Mouse (Mus musculus) liver, embryonic 11.5 days (tissue): ENCODE results near the gene Diras2. TPM values are rescaled to one million over a fixed set of nuclear protein-coding genes. Genes with fewer than 3 reads are reported as not detected.

ENCODE experiments used
- ATAC-seq: fragments of 200-750 bp; cut with Nextera tagmentation; replicated peaks from 2 replicates; pipeline ENCODE4 v1.8.0; 2017; ENCODE audit warnings: moderate number of reproducible peaks, mild to moderate bottlenecking, moderate TSS enrichment, moderate library complexity; ENCODE audit not compliant: low FRiP score
- DNase-seq: peaks from one replicate; pipeline ENCODE4 v3.0.0-alpha.2; 2017; ENCODE audit warnings: low spot score
- H3K27ac ChIP-seq: fragments of 300-500 bp; sonication (generic); 2 replicates; pipeline ENCODE4 v1.5.1; 2014; ENCODE audit warnings: mild to moderate bottlenecking, low read depth, low read length, control low read depth
- H3K27me3 ChIP-seq: fragments of 300-500 bp; sonication (generic); replicated peaks from 2 replicates; pipeline ENCODE4 v1.6.1; 2014; ENCODE audit warnings: low read length, mixed read lengths; ENCODE audit not compliant: control insufficient read depth, insufficient read depth
- H3K36me3 ChIP-seq: fragments of 300-500 bp; sonication (generic); 2 replicates; pipeline ENCODE4 v1.6.1; 2014; ENCODE audit warnings: mild to moderate bottlenecking, low read length, moderate library complexity, mixed read lengths; ENCODE audit not compliant: control insufficient read depth, insufficient read depth
- H3K4me1 ChIP-seq: fragments of 300-500 bp; sonication (generic); replicated peaks from 2 replicates; pipeline ENCODE4 v1.6.1; 2014; ENCODE audit warnings: low read length, mixed read lengths; ENCODE audit not compliant: control insufficient read depth, insufficient read depth
- H3K4me2 ChIP-seq: fragments of 300-500 bp; sonication (generic); 2 replicates; pipeline ENCODE4 v1.6.1; 2014; ENCODE audit warnings: mild to moderate bottlenecking, control low read depth, moderate library complexity
- H3K4me3 ChIP-seq: fragments of 300-500 bp; sonication (generic); 2 replicates; pipeline ENCODE4 v1.5.1; 2014; ENCODE audit warnings: low read depth, low read length, control low read depth
- H3K9ac ChIP-seq: fragments of 300-500 bp; sonication (generic); 2 replicates; pipeline ENCODE4 v1.6.1; 2014; ENCODE audit warnings: low read depth, low read length, control low read depth
- H3K9me3 ChIP-seq: fragments of 300-500 bp; sonication (generic); 2 replicates; pipeline ENCODE4 v1.6.1; 2016; ENCODE audit warnings: low read length, inconsistent platforms, mixed read lengths; ENCODE audit not compliant: control insufficient read depth
- whole genome bisulfite sequencing: fragments of 180-500 bp; shearing (Covaris S2); extraction: QIAGEN DNeasy Blood & Tissue Kit; methylation state at CpG from one replicate; pipeline ENCODE4 v1.1.7; 2014; 5-methylcytosine and 5-hydroxymethylcytosine counted together
- polyA plus RNA-seq: library from polyadenylated mRNA; unstranded; fragments of >200 nt; fragmentation: Nextera tagmentation; extraction: Ambion mirVana; gene quantifications from 2 replicates; pipeline ENCODE4 v1.2.1, GENCODE M21; 2014

Diras2 gene
- polyA plus RNA-seq, 1 experiment from 2014 or later: 0.05 TPM

DNA sequence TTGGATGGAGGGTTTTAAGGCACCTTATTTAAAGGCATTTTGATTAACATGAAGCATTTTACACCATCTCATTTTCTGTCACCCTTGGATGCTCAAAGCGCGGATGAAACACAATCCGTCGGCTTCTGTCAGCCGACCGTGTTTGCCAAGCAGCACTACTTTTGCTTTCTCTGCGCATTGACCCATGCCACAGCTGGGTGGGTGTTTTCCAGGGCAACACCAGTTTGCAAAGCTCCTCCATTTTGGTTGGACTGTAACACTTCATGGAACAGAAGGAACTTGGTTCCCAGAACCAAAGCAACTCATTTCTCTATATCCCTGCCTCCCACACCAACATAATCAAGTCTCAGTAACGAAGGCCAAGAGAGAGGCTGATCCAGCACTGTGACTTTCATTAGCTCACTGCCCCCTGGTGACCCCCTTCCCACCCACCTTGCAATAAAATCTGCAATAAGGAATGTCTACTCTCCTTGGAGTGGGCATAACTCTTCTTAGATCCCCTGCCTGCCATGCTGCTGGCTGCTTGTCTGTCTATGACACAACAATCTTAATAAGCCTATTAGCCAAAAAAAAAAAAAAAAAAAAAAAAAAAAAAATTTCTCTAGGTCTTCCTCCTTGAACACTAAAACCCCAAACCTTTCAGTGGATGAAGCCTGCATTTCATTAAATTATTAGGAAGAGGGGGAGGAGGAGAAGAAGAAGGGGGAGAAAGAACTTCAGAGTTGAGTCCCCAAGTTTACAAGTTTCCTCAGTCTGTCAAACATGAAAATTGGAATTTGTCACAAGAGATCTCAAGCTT, 30.5 kb upstream of the Diras2 start:
- DNase-seq (no peak), ATAC-seq (no peak)
- H3K36me3 ChIP-seq: no peaks in the 10 kb centered on the region
- H3K9me3 ChIP-seq: no peaks in the 10 kb centered on the region
- H3K4me1 ChIP-seq: no peaks in the 10 kb centered on the region
- H3K4me2 ChIP-seq: no peak overlapping the region
- H3K4me3 ChIP-seq: no peak overlapping the region
- H3K27ac ChIP-seq: no peak overlapping the region
- 84% methylated on average over 8 of the region's 8 CpGs for WGBS
- H3K27me3 ChIP-seq: no peaks in the 10 kb centered on the region
- no peak overlapping the region for H3K9ac ChIP-seq

GRCm38 (mm10) chr13:52557421-52557820, 26.3 kb upstream of the Diras2 start:
- H3K4me2 ChIP-seq: no peak overlapping the region
- no peaks in the 10 kb centered on the region for H3K27me3 ChIP-seq
- no peak overlapping the region for H3K27ac ChIP-seq
- no peak for DNase-seq
- no peak for ATAC-seq
- H3K36me3 ChIP-seq: no peaks in the 10 kb centered on the region
- 67% methylated on average over 7 of the region's 7 CpGs for WGBS
- H3K9me3 ChIP-seq: no peaks in the 10 kb centered on the region
- H3K9ac ChIP-seq: no peak overlapping the region
- no peaks in the 10 kb centered on the region; the same call in 1 of the 2 replicates for H3K4me1 ChIP-seq
- no peak overlapping the region for H3K4me3 ChIP-seq

DNA sequence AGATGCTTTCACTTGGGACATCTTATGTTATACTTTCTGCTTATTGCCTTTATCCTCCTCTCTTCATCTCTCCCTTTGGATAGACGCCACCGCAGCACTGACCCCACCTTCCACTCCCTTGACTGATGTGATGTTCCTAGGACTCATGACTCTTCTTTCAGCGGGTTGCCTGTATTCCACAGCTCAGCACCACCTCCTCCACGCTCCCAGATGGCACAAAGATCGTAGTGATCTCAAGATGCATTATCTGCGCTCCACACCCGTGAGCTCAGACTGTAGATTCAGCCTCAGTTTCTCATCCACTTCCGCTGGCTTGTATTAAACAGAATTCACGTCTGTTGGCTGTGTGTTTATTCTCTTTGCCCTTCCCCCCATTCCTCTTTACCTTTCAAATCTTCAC, 23.6 kb upstream of the Diras2 start:
- 82% methylated on average over 9 of the region's 9 CpGs for whole genome bisulfite sequencing
- DNase-seq: no peak
- no peaks in the 10 kb centered on the region for H3K9me3 ChIP-seq
- H3K27ac ChIP-seq: no peak overlapping the region
- H3K36me3 ChIP-seq: no peaks in the 10 kb centered on the region
- ATAC-seq: no peak
- no peaks in the 10 kb centered on the region for H3K27me3 ChIP-seq
- no peak overlapping the region for H3K9ac ChIP-seq
- no peak overlapping the region for H3K4me3 ChIP-seq
- no peak overlapping the region for H3K4me2 ChIP-seq
- H3K4me1 ChIP-seq: no peaks in the 10 kb centered on the region; the same call in 1 of the 2 replicates

DNA sequence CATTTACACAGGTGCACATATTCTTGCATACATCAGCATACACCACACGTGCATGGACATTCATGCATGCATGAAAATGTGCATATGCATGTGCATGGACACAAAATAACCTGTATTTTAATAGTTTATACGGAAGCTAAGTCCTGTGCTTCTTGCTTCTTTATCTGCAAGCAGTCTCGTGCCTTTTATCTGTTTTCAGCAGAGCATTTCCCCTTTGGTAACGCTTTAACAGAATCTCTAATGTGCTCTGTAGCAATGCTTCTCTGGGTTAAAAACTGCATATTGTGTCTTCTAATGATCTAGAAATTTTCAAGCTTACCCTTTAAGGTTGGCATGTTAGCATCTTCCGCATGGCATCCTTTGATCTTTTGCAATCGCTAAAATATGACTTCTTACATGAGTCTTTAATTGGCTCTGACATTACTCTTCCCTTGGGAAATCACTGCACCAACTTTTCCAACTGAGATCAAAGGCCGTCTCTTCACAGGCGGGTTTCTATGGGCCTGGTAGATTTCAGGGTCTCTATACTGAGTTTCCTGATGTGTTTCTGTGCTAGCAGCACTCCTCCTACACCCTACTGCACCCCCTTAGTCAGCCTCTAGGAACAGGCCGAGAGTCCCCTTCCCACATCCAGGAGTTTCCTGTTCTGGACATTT, 21.9 kb upstream of the Diras2 start:
- H3K4me3 ChIP-seq: no peak overlapping the region
- H3K27me3 ChIP-seq: no peaks in the 10 kb centered on the region
- H3K9ac ChIP-seq: no peak overlapping the region
- no peak overlapping the region for H3K27ac ChIP-seq
- H3K4me2 ChIP-seq: no peak overlapping the region; the same call in 1 of the 2 replicates
- WGBS: 59% methylated on average over 9 of the region's 9 CpGs
- DNase-seq: no peak
- H3K36me3 ChIP-seq: no peaks in the 10 kb centered on the region
- H3K4me1 ChIP-seq: no peaks in the 10 kb centered on the region; the same call in 1 of the 2 replicates
- ATAC-seq: no peak
- H3K9me3 ChIP-seq: no peaks in the 10 kb centered on the region

- WGBS: 49% methylated on average over 9 of the region's 9 CpGs
- H3K27ac ChIP-seq: no peak overlapping the region
- ATAC-seq: no peak; the same call in 1 of the 2 replicates
These were observed 20.2 kb upstream of the Diras2 start for GRCm38 (mm10) chr13:52551275-52551674.

DNA sequence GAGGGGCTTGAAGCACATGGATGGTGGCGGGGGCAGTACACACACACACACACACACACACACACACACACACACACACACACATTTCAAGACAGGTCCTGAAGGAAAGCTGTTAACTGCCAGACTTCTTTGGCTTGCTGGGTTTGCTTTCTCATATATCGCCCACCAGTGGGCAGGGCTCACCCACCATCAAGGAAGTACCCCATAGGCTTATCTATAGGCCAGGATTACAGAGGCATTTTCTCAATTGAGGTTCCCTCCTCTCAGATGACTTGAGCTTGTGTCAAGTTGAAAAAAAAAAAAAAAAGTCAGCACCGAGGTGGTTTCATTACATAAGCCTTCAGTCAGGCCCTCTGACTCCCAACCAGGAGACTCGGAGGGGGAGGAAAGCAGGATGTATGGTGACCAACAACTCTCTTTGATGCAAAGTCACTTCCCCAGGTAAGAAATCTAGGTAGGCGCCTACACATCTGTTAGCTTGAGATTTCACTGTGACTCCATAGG, 19.7 kb upstream of the Diras2 start:
- ATAC-seq: no peak

More at GRCm38 (mm10) chr13:52551275-52551674, 20.2 kb upstream of the Diras2 start:
- DNase-seq: no peak
- Histone ChIP-seq H3K27me3 (no peaks in the 10 kb centered on the region), H3K9me3 (no peaks in the 10 kb centered on the region), H3K4me2 (no peak overlapping the region), H3K4me1 (no peaks in the 10 kb centered on the region; the same call in 1 of the 2 replicates), H3K36me3 (no peaks in the 10 kb centered on the region), H3K4me3 (no peak overlapping the region), H3K9ac (no peak overlapping the region)

GRCm38 (mm10) chr13:52546288-52546687, 15.2 kb upstream of the Diras2 start:
- H3K9ac ChIP-seq: no peak overlapping the region
- H3K27me3 ChIP-seq: no peaks in the 10 kb centered on the region
- no peak overlapping the region for H3K4me2 ChIP-seq
- no peaks in the 10 kb centered on the region for H3K4me1 ChIP-seq
- DNase-seq: no peak
- no peaks in the 10 kb centered on the region for H3K36me3 ChIP-seq
- WGBS: 66% methylated on average over 6 of the region's 6 CpGs
- H3K9me3 ChIP-seq: no peaks in the 10 kb centered on the region
- no peak overlapping the region for H3K27ac ChIP-seq
- no peak overlapping the region for H3K4me3 ChIP-seq
- no peak for ATAC-seq

More for the DNA sequence above, 19.7 kb upstream of the Diras2 start:
- Histone ChIP-seq H3K9me3 (no peaks in the 10 kb centered on the region), H3K4me1 (no peaks in the 10 kb centered on the region; the same call in 1 of the 2 replicates), H3K4me3 (no peak overlapping the region), H3K4me2 (no peak overlapping the region), H3K36me3 (no peaks in the 10 kb centered on the region), H3K27ac (no peak overlapping the region), H3K27me3 (no peaks in the 10 kb centered on the region), H3K9ac (no peak overlapping the region)
- DNase-seq: no peak
- 50% methylated on average over 5 of the region's 5 CpGs for WGBS

DNA sequence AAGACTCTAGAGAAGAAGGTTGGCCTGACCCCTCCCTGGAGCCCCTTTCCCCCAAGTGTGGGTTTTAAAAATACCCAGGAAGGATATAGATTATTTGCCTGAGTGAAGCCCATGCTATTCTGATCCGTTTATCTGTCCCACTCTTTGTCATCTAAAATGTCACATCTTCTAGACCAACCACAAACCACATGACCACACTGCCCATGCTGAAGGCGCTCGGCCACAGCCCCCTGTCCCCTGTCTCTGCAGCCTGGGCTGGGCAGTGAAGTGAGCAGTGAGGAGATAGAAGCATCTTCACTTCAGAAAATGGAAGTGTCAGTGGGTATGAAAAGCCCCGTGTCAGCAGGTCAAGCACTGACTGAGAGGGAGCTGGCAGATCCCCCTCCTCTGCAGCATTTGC, 11.6 kb upstream of the Diras2 start:
- H3K4me3 ChIP-seq: no peak overlapping the region
- H3K27me3 ChIP-seq: no peaks in the 10 kb centered on the region
- H3K4me2 ChIP-seq: no peak overlapping the region
- no peak overlapping the region for H3K9ac ChIP-seq
- no peaks in the 10 kb centered on the region for H3K36me3 ChIP-seq
- DNase-seq (no peak), ATAC-seq (no peak; the same call in 1 of the 2 replicates)
- no peaks in the 10 kb centered on the region for H3K9me3 ChIP-seq
- no peak overlapping the region for H3K27ac ChIP-seq
- 36% methylated on average over 4 of the region's 4 CpGs for WGBS
- H3K4me1 ChIP-seq: no peaks in the 10 kb centered on the region
